In genomic region chr6:103487199-103487598, GRCm38 (mm10) we compare ENCODE assay signal across 24 mouse cellular contexts. TPM values are rescaled to one million over a fixed set of nuclear protein-coding genes. Genes with fewer than 3 reads are reported as not detected.
DNase-seq lines count a peak whose midpoint lies in the region; ATAC-seq and TF ChIP-seq lines count a peak whose summit lies in the region.
"Had no signal": no experiment of that assay in that cellular context is flagged by ENCODE, and none has a peak within 500 bp of the region (broad histone marks: within the 10 kb centered on the region; RNA-seq: fewer than 3 reads in every experiment).

No protein-coding gene starts in this region.

- H3K4me3 ChIP-seq in hindbrain, embryonic 12.5 days, result no peak overlapping the region
- no peak overlapping the region for H3K4me3 ChIP-seq in hindbrain, embryonic 13.5 days
- no peak overlapping the region for H3K4me3 ChIP-seq in midbrain, embryonic 11.5 days (ENCODE audit: low read depth, low read length)
- H3K4me3 ChIP-seq in midbrain, embryonic 10.5 days, result no peak overlapping the region
- H3K4me3 ChIP-seq: embryonic facial prominence, embryonic 13.5 days; forebrain, embryonic 10.5 days; forebrain, embryonic 13.5 days; gastrocnemius, adult 2 months had no signal

- TF ChIP-seq POLR2A in brain, embryonic 14.5 days (IDR thresholded peaks at IDR 0.05; ENCODE audit: borderline replicate concordance, extremely low read depth, insufficient read depth, insufficient read length, poor library complexity, severe bottlenecking), result no peak

- H3K4me2 ChIP-seq in hindbrain, embryonic 12.5 days (replicated peaks), result no peak overlapping the region
- H3K4me2 ChIP-seq in hindbrain, embryonic 13.5 days, result no peak overlapping the region
- no peak overlapping the region for H3K4me2 ChIP-seq in midbrain, embryonic 11.5 days
- H3K4me2 ChIP-seq: embryonic facial prominence, embryonic 13.5 days; forebrain, embryonic 13.5 days; heart, embryonic 11.5 days had no signal

- no peaks in the 10 kb centered on the region for H3K27me3 ChIP-seq in hindbrain, embryonic 12.5 days
- no peaks in the 10 kb centered on the region for H3K27me3 ChIP-seq in hindbrain, embryonic 13.5 days
- H3K27me3 ChIP-seq in midbrain, embryonic 11.5 days (ENCODE audit: control insufficient read depth, insufficient read depth, low read length), result no peaks in the 10 kb centered on the region
- H3K27me3 ChIP-seq in midbrain, embryonic 10.5 days (ENCODE audit: low read depth, poor library complexity, severe bottlenecking), result no peaks in the 10 kb centered on the region
- H3K27me3 ChIP-seq: embryonic facial prominence, embryonic 13.5 days; forebrain, embryonic 13.5 days had no signal

- no peaks in the 10 kb centered on the region for H3K9me3 ChIP-seq in hindbrain, embryonic 12.5 days (replicated peaks)
- no peaks in the 10 kb centered on the region for H3K9me3 ChIP-seq in hindbrain, embryonic 13.5 days
- H3K9me3 ChIP-seq in midbrain, embryonic 11.5 days (ENCODE audit: control insufficient read depth, low read length), result no peaks in the 10 kb centered on the region
- H3K9me3 ChIP-seq in midbrain, embryonic 10.5 days (replicated peaks), result no peaks in the 10 kb centered on the region
- H3K9me3 ChIP-seq: embryonic facial prominence, embryonic 13.5 days; forebrain, embryonic 10.5 days; forebrain, embryonic 13.5 days had no signal

- H3K9ac ChIP-seq in hindbrain, embryonic 12.5 days, result no peak overlapping the region
- H3K9ac ChIP-seq in hindbrain, embryonic 13.5 days, result no peak overlapping the region
- no peak overlapping the region for H3K9ac ChIP-seq in midbrain, embryonic 11.5 days (ENCODE audit: low read length)
- H3K9ac ChIP-seq: embryonic facial prominence, embryonic 13.5 days; forebrain, embryonic 13.5 days had no signal

- 0 out of 2 replicates have a peak overlapping the region, but pooled peaks have one; percentile 30 for H3K27ac ChIP-seq in hindbrain, embryonic 12.5 days
- H3K27ac ChIP-seq in hindbrain, embryonic 13.5 days, result no peak overlapping the region
- H3K27ac ChIP-seq in midbrain, embryonic 11.5 days (ENCODE audit: low read depth, low read length), result no peak overlapping the region
- no peak overlapping the region for H3K27ac ChIP-seq in midbrain, embryonic 10.5 days (replicated peaks)
- H3K27ac ChIP-seq: embryonic facial prominence, embryonic 13.5 days; forebrain, embryonic 10.5 days; forebrain, embryonic 13.5 days; gastrocnemius, adult 2 months had no signal

- no peak for TF ChIP-seq CTCF in brain, embryonic 14.5 days (IDR thresholded peaks at IDR 0.05; ENCODE audit: borderline replicate concordance, extremely low read depth, insufficient read depth, insufficient read length)

- peak; percentile 88 for DNase-seq in midbrain, embryonic 11.5 days (ENCODE audit: low spot score, missing footprints)
- DNase-seq in midbrain, embryonic 10.5 days (ENCODE audit: low spot score), result no peak
- peak; percentile 77 for DNase-seq in brain, embryonic 14.5 days (ENCODE audit: low read depth)
- DNase-seq: adrenal gland, adult 2 months; adrenal gland, postnatal 14 days; cerebellum, adult 11-12 months; cerebellum, adult 8-10 months; cerebellum, postnatal 10 days; cerebellum, postnatal 36 days; gastrocnemius, adult 2 months; gastrocnemius, postnatal 14 days; heart, adult 11 months had no signal

- ATAC-seq in hindbrain, embryonic 12.5 days (ENCODE audit: low FRiP score), result no peak
- no peak for ATAC-seq in hindbrain, embryonic 13.5 days (ENCODE audit: low FRiP score)
- no peak for ATAC-seq in midbrain, embryonic 11.5 days (ENCODE audit: low FRiP score)
- ATAC-seq in frontal cortex, adult (ENCODE audit: low TSS enrichment), result no peak
- ATAC-seq: CD4-positive, CD25-positive, alpha-beta regulatory T cell, adult 4 months; forebrain, embryonic 13.5 days; forebrain, embryonic 16.5 days; intestine, postnatal 0 days had no signal

- no peaks in the 10 kb centered on the region for H3K36me3 ChIP-seq in hindbrain, embryonic 12.5 days
- no peaks in the 10 kb centered on the region for H3K36me3 ChIP-seq in hindbrain, embryonic 13.5 days
- no peaks in the 10 kb centered on the region for H3K36me3 ChIP-seq in midbrain, embryonic 11.5 days (ENCODE audit: control insufficient read depth, insufficient read depth, low read length)
- H3K36me3 ChIP-seq in midbrain, embryonic 10.5 days, result no peaks in the 10 kb centered on the region
- H3K36me3 ChIP-seq: embryonic facial prominence, embryonic 13.5 days; forebrain, embryonic 10.5 days had no signal

- no peaks in the 10 kb centered on the region for H3K4me1 ChIP-seq in hindbrain, embryonic 12.5 days
- H3K4me1 ChIP-seq in hindbrain, embryonic 13.5 days (replicated peaks), result no peaks in the 10 kb centered on the region
- no peaks in the 10 kb centered on the region for H3K4me1 ChIP-seq in midbrain, embryonic 11.5 days (ENCODE audit: control insufficient read depth, insufficient read depth, low read length)
- no peaks in the 10 kb centered on the region for H3K4me1 ChIP-seq in midbrain, embryonic 10.5 days
- H3K4me1 ChIP-seq: embryonic facial prominence, embryonic 13.5 days; forebrain, embryonic 13.5 days had no signal

- WGBS in hindbrain, embryonic 12.5 days, result 58% methylated on average over 1 of the region's 1 CpGs
- WGBS in hindbrain, embryonic 13.5 days, result 71% methylated on average over 1 of the region's 1 CpGs
- 80% methylated on average over 1 of the region's 1 CpGs for WGBS in midbrain, embryonic 11.5 days
- WGBS in midbrain, embryonic 10.5 days, result 83% methylated on average over 1 of the region's 1 CpGs

RNA-seq across cellular contexts. Expression of gene Chl1, which starts 23.2 kb away (rescaled TPM):
- 46.5 and 52.1 TPM in 2 replicates for polyA plus RNA-seq in hindbrain, embryonic 12.5 days (2016; fragmentation: Nextera tagmentation; extraction: Ambion mirVana)
- polyA plus RNA-seq in hindbrain, embryonic 13.5 days (2015; fragmentation: Nextera tagmentation; extraction: Ambion mirVana), result 108 and 117 TPM in 2 replicates
- polyA plus RNA-seq in midbrain, embryonic 11.5 days (2014; fragmentation: Nextera tagmentation; extraction: Ambion mirVana), result 7.1 and 8.3 TPM in 2 replicates
- 0.95 and 3.8 TPM in 2 replicates for polyA plus RNA-seq in midbrain, embryonic 10.5 days (2016; fragmentation: Nextera tagmentation; extraction: Ambion mirVana)
- polyA plus RNA-seq in brain, embryonic 14.5 days (2012; rRNA removed), result 63.5 and 104 TPM in 2 replicates
- polyA plus RNA-seq: C2C12; heart, postnatal 0 days had no signal
